Mouse (Mus musculus): ENCODE data around the gene Smarca4.
A peak's percentile ranks its signal among the peaks of the same experiment; 100 is the strongest.

The Smarca4 gene

DNA sequence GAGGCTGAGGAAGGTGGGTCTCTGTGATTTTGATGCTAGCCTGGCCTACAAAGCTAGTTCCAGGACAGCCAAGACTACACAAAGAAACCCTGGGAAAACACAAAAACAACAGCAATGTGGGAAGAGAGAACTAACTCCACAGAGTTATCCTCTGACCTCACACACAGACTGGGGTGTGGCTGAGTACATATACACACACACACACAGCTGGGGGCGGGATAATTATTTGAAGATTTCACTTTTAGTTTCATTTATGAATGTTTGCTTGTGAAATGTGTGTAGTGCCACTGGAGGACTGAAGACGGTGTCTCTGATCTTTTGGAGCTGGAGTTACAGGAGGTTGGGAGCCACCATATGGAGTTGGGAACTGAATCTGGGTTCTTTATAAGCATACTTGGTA is 14.9 kb upstream of the Smarca4 start:
- DNase-seq (ENCODE audit: low spot score in 2 of 2): no peak

DNA sequence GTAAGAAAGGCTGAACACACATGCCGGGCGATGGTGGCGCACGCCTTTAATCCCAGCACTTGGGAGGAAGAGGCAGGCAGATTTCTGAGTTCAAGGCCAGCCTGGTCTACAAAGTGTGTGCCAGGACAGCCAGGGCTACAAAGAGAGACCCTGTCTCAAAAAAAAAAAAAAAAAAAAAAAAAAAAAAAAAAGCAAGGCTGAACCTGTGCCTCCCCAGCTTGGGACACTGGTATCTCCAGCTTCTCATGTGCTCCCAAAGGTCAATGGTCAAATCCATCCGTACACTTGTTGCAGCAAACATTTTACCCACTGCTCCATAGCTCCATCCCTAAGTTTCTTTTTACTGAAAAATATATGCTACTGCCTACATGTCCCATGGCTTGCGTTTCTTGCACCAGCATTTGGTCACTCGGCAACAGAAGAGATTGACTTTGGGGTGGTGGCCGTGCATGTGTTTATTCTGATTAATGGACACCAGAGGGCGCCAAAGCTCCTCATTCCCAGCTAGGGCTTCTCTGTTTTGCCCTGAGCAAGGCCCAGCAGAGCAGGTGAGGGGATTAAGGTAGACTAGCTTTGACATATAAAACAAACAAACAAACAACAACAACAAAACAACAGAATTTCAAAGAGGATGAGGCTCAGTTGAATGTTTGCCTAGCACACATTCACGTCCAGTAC is 14.1 kb upstream of the Smarca4 start:
- DNase-seq (ENCODE audit: low spot score in 2 of 2): peak; percentile 61 to 68

DNA sequence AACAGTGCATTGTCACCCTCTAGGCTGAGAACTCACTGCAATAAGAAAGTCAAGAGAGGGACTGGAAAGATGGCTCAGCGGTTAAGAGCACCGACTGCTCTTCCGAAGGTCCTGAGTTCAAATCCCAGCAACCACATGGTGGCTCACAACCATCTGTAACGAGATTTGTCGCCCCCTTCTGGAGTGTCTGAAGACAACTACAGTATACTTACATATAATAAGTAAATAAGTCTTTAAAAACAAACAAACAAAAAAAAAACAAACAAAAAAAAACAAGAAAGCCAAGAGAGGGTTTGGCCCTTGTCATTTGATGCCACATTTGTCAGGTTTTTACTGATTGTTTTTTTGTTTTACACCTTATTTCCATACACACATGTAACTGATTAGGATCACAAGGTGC is 11.8 kb upstream of the Smarca4 start:
- no peak for DNase-seq (ENCODE audit: low spot score in 2 of 2)

DNA sequence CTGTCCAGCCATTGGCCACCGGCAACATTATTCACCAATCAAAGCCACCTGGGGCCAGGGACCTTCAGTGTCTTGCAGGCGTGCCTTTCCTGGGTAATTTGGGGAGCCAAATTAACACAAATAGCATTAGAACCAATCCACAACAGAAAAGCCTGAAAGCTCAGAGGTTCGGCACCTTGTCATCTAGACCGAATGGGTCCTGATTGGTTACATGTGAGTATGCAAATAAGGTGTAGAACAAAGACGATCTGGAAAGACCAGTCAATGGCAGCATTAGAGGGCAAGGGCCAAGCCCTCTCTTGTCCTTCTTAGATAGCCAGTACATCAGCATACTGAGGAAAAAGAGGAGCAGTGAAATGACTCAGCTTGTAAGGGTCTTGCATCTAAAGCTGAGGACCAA is 10.1 kb upstream of the Smarca4 start:
- no peak for DNase-seq (ENCODE audit: low spot score in 2 of 2)

DNA sequence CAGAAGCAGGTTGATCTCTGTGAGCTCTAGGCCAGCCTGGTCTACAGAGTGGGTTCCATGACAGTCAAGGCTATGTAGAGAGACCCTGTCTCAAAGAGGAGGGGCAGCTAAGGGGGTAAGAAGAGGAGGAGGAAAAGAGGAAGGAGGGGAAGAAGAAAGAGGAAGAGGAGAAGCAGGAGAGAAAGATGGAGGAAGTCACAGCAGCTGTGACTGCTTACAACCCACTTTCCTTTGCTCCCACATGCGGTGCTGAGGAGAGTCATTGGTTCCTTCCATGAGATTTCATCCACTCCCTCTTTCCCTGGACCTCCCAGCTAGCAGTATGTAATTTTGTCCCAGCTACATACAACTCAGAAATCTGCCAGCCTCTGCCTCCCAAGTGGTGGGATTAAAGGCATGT is 9.3 kb upstream of the Smarca4 start:
- DNase-seq (ENCODE audit: low spot score in 2 of 2): no peak

GRCm38 (mm10) chr9:21609861-21610260 is 6.1 kb upstream of the Smarca4 start:
- peak in 1 of 2 experiments; percentile 55 for DNase-seq (ENCODE audit: low spot score in 2 of 2)

- DNase-seq (ENCODE audit: low spot score in 2 of 2): no peak
Observed at GRCm38 (mm10) chr9:21614864-21615616, 929 bp upstream of the Smarca4 start.

GRCm38 (mm10) chr9:21616232-21616781 is 338 bp downstream of the Smarca4 start:
- peak; percentile 76 to 85 for DNase-seq (ENCODE audit: low spot score in 2 of 2)

GRCm38 (mm10) chr9:21617066-21617465 is 1.1 kb downstream of the Smarca4 start:
- DNase-seq (ENCODE audit: low spot score in 2 of 2): no peak

DNA sequence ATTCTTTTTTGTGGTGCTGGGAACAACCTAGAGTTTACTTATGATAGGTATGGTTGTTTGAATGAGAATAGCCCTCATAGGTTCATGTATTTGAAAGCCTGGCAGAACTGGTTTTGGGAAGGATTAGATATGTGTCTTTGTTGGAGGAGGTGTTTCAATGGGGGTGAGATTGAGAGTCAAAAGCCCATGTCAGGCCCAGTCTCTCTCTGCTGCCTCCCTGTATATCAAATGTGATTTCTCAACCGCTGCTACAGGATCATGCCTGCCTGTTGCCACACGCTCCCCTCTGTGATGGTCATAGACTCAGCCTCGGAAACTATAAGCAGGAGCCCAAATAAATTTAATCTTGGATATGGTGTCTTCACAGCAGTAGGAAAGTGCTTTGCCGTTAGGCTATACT is 4.3 kb downstream of the Smarca4 start:
- no peak for DNase-seq (ENCODE audit: low spot score in 2 of 2)

DNA sequence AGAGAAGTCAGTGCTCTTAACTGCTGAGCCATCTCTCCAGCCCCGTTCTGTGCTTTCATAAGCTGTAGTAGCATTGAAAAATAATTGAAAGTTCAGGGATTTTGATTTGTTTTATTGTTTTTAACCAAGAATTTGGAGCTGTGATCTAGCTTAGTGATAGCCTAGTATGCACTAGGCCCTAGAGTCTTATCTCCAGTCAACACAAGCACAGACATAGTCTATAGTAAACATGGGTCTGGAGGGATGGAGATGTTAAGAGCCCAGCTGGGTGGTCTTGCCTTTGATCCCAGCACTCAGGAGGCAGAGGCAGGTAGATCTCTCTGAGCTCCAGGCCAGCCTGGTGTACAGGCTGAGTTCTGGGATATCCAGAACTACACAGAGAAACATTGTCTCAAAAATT is 6.7 kb downstream of the Smarca4 start:
- no peak for DNase-seq (ENCODE audit: low spot score in 2 of 2)

- DNase-seq (ENCODE audit: low spot score in 2 of 2): no peak
Observed at GRCm38 (mm10) chr9:21625342-21626339, 9.7 kb downstream of the Smarca4 start.

GRCm38 (mm10) chr9:21626571-21626970 is 10.6 kb downstream of the Smarca4 start:
- DNase-seq (ENCODE audit: low spot score in 2 of 2): no peak

DNA sequence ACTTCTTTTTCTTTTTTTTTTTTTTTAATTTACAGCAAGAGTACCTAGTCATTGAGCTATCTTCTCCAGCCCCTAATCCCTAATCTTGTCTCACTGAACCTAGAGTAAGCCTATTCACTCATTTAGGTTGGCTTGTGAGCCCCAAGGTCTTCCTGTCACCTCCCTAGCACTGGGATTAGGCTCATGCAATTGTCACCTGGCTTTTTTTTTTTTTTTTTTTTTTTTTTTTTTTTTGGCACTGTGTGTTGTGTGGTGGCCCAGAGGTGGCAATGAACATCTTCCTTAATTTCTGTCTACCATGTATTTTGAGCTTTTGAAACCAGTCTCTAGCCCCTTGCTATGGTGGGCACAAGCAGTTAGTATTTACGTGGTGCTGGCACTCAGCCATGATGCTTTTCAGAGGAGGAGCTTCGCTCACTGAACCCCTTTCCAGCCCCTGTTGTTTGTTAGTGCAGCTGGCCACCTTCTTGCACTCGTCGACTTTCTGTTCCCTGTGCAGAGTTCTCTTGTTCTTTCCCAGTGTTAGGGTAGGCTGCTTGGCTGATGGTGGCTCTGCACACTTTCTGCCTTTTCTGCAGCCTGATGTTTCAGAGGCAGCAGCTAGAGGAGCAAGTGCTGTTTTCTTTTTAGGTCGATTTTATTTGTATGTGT is 11.3 kb downstream of the Smarca4 start:
- no peak for DNase-seq (ENCODE audit: low spot score in 2 of 2)

DNA sequence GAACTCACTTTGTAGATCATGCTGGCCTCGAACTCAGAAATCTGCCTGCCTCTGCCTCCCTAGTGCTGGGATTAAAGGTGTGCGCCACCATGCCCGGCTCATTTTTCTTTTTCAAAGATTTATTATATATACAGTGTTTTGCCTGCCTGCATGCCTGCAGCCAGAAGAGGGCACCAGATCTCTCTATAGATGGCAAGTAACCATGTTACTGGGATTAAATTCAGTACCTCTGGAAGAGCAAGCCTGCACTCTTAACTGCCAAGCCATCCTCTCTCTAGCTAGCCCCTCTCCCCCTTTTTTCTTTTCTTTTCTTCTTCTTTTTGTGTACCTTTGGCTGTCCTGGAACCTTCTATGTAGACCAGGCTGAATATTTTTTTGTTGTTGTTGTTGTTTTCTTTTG is 14.7 kb downstream of the Smarca4 start:
- DNase-seq (ENCODE audit: low spot score in 2 of 2): peak in 1 of 2 experiments; percentile 16

GRCm38 (mm10) chr9:21633106-21633505 is 17.1 kb downstream of the Smarca4 start:
- no peak for DNase-seq (ENCODE audit: low spot score in 2 of 2)

DNA sequence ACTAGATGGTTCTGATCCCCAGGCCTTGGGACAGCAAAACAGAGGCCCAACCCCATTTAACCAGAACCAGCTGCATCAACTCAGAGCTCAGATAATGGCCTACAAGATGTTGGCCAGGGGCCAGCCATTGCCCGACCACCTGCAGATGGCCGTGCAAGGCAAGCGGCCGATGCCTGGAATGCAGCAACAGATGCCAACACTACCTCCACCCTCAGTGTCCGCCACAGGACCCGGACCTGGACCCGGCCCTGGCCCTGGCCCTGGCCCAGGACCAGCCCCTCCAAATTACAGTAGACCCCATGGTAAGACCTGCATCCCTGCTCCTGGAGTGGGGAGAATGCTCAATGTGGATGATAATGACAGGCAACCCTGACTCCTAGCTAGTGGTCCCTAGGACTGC is 19.7 kb downstream of the Smarca4 start:
- DNase-seq (ENCODE audit: low spot score in 2 of 2): no peak

DNA sequence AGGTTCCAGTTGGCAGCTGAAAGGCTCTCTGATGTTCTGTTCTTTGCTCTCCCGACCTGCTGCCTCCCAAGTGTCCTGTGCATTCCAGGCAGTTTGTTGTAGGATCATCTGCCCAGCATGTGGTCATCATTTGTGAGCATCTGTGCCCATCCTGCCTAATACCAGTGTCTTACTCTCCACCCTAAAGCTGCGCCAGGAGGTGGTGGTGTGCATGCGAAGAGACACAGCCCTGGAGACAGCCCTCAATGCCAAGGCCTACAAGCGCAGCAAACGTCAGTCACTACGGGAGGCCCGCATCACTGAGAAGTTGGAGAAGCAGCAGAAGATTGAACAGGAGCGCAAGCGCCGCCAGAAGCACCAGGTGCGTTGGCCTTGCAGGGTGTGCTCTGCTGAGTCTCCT is 23.1 kb downstream of the Smarca4 start:
- no peak for DNase-seq (ENCODE audit: low spot score in 2 of 2)

GRCm38 (mm10) chr9:21646366-21646765 is 30.4 kb downstream of the Smarca4 start:
- DNase-seq (ENCODE audit: low spot score in 2 of 2): no peak

GRCm38 (mm10) chr9:21647721-21648120 is 31.8 kb downstream of the Smarca4 start:
- DNase-seq (ENCODE audit: low spot score in 2 of 2): no peak

DNA sequence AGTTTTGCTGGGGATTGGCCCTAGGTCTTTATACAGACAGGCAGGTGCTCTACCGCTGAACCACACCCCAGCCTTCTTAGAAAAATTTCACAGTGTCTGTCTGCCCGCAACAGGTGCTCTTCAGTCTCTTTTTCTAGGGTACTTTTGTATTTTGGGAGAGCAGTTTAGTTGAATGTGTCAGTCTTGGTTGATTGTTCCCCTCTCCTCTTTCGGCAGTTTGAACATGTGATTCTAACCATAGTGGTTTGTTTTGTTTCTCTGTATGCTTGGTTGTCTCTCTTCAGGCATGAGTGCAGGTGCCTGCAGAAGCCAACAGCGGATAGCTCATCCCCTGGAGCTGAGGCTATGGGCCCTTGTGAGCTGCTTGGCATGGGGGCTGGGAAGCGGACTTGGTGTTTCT is 36.3 kb downstream of the Smarca4 start:
- no peak for DNase-seq (ENCODE audit: low spot score in 2 of 2)

Measured in urinary bladder, postnatal 36 days (tissue).